Mouse (Mus musculus): ENCODE measurements around the gene 4930524N10Rik. TPM values are rescaled to one million over a fixed set of nuclear protein-coding genes. Genes with fewer than 3 reads are reported as not detected.

The 4930524N10Rik gene
- not detected in 2 replicates for polyA plus RNA-seq (2016; fragmentation: Nextera tagmentation; extraction: Ambion mirVana)

DNA sequence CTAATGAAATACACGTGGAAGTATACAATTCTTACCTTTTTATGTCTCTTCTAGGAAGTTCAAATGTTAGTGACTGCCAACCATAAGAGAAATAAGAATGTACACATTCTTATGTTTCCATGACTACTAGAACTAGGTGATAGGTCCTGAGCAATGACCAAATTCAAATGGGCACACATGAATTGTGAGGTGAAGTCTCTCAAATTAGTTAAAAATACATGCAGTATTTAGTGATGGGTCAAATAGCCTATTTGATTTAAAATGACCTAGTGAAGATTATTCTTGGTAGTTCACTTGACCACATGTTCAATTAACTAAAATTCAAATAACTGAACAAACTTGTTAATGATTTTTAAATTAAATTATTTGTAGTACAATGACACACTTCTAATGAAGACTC lies at the start of gene 4930524N10Rik:
4930524N10Rik (minus strand) TSS at position 101 of the 400 bp plus-strand sequence.
- Histone ChIP-seq H3K36me3 (no peaks in the 10 kb centered on the region), H3K9ac (replicated peaks) (no peak within 1 kb of the TSS), H3K27ac (replicated peaks) (no peak within 1 kb of the TSS), H3K4me1 (no peaks in the 10 kb centered on the region), H3K27me3 (no peaks in the 10 kb centered on the region), H3K9me3 (no peaks in the 10 kb centered on the region), H3K4me3 (no peak within 1 kb of the TSS), H3K4me2 (replicated peaks) (no peak within 1 kb of the TSS)
- ATAC-seq (ENCODE audit: low FRiP score, low read depth), result no peak
- 35% methylated on average over 1 of the region's 1 CpGs for WGBS

DNA sequence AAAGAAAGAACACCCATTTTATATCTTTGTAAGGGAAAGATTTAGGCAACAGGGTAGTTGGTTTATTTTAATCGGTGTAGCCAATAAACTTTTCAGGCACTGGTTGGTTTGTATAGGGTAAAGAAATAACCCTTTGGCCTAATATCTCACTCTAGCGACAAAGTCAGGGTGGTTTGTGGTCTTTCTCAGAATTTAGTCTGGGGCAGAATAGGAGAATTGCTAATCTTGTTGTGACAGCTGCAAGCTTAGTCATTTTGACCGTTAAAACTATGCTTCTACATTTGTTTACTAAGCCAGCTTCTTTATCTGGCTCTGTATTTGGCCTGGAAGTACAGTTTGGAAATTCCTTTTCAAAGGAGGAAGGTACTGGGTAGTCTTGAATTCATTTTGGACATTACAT lies 6.8 kb upstream of the 4930524N10Rik start:
- no peaks in the 10 kb centered on the region for H3K4me1 ChIP-seq

DNA sequence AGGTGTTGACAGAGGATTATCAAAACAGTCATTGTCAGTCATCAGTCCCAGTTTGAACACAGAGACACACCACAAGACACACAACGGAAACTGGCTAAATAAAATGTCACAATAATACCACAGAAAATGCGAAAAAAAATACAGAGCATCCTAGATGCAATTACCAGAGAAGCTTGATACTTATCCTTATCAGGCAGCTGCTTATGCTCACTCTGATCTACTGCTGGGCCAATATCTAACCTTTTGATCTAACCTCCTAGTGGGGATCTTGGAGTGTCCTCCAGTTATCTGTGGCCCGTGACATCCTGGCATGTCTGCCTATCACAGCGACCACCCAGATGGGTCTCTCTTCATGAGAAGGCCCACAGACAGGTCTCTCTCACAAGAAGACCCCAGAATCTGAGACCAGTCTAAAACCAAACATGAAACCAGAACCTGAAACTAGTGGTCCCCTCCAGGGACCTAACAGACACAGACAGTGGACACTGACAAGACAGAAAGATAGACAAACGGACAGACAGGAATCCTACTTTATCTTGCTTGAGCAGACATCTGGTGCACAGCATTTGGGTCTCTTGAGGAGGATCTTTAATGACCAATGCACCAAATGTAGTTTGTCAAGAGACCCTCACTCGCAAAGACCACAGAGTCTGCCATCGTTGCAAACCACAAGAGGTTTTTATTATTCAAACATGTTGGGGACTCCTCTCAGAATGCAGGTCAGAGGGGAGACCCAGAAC lies 6.3 kb upstream of the 4930524N10Rik start:
- no peaks in the 10 kb centered on the region for H3K27me3 ChIP-seq
- no peak overlapping the region for H3K4me2 ChIP-seq (replicated peaks)
- H3K4me3 ChIP-seq, result no peak overlapping the region
- 81% methylated on average over 7 of the region's 7 CpGs for WGBS
- H3K9me3 ChIP-seq, result 0 out of 2 replicates have a peak, but pooled peaks cover 7% of the 10 kb centered on the region
- no peak overlapping the region for H3K27ac ChIP-seq (replicated peaks)
- no peak for ATAC-seq (ENCODE audit: low FRiP score, low read depth)
- H3K36me3 ChIP-seq, result no peaks in the 10 kb centered on the region
- no peak overlapping the region for H3K9ac ChIP-seq (replicated peaks)
- H3K4me1 ChIP-seq, result no peaks in the 10 kb centered on the region

More for the DNA sequence above, 6.8 kb upstream of the 4930524N10Rik start:
- no peaks in the 10 kb centered on the region for H3K36me3 ChIP-seq
- H3K4me3 ChIP-seq, result no peak overlapping the region
- H3K27me3 ChIP-seq, result no peaks in the 10 kb centered on the region
- 68% methylated on average over 3 of the region's 3 CpGs for WGBS
- H3K27ac ChIP-seq (replicated peaks), result no peak overlapping the region
- H3K4me2 ChIP-seq (replicated peaks), result no peak overlapping the region
- no peak overlapping the region for H3K9ac ChIP-seq (replicated peaks)
- H3K9me3 ChIP-seq, result 0 out of 2 replicates have a peak, but pooled peaks cover 7% of the 10 kb centered on the region
- ATAC-seq (ENCODE audit: low FRiP score, low read depth), result no peak

DNA sequence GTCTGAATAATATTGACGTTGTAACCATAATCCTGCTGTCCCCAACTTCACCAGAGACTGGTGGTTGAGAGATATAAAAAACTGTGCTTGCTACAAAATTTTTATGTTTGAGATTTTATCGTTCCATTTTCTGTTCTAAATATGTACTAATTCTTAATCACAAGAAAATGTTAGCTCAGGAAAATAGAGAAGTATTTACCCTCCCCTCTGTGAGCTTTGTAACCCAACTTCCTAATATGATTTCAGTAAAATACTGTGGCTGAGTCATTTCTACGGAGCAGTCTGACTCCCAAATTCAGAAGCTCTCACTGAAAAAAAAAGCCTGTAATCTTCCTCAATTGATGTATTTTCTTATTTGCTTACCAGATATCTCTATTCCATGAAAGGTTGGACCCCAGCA lies 4.7 kb upstream of the 4930524N10Rik start:
- no peak overlapping the region for H3K4me2 ChIP-seq (replicated peaks)
- no peaks in the 10 kb centered on the region for H3K4me1 ChIP-seq
- H3K27me3 ChIP-seq, result no peaks in the 10 kb centered on the region
- no peak overlapping the region for H3K27ac ChIP-seq (replicated peaks)
- WGBS, result 79% methylated on average over 3 of the region's 3 CpGs
- H3K4me3 ChIP-seq, result no peak overlapping the region
- 0 out of 2 replicates have a peak, but pooled peaks cover 7% of the 10 kb centered on the region for H3K9me3 ChIP-seq
- no peak overlapping the region for H3K9ac ChIP-seq (replicated peaks)
- no peaks in the 10 kb centered on the region for H3K36me3 ChIP-seq
- ATAC-seq (ENCODE audit: low FRiP score, low read depth), result no peak

Other genes starting within 250 kb of the 4930524N10Rik start
- gene Gm15140, start 222.7 kb downstream of the 4930524N10Rik start, polyA plus RNA-seq (2016; fragmentation: Nextera tagmentation; extraction: Ambion mirVana), result not detected in 2 replicates
- not detected in 2 replicates for gene Samt4, start 138.6 kb upstream of the 4930524N10Rik start, polyA plus RNA-seq (2016; fragmentation: Nextera tagmentation; extraction: Ambion mirVana)
- not detected in 2 replicates for gene Samt2, start 236.0 kb upstream of the 4930524N10Rik start, polyA plus RNA-seq (2016; fragmentation: Nextera tagmentation; extraction: Ambion mirVana)